Mouse (Mus musculus): Measurements from ENCODE around the gene Opcml. TPM values are rescaled to one million over a fixed set of nuclear protein-coding genes. Genes with fewer than 3 reads are reported as not detected.

Gene Opcml
- polyA plus RNA-seq, 1 experiment: not detected

DNA sequence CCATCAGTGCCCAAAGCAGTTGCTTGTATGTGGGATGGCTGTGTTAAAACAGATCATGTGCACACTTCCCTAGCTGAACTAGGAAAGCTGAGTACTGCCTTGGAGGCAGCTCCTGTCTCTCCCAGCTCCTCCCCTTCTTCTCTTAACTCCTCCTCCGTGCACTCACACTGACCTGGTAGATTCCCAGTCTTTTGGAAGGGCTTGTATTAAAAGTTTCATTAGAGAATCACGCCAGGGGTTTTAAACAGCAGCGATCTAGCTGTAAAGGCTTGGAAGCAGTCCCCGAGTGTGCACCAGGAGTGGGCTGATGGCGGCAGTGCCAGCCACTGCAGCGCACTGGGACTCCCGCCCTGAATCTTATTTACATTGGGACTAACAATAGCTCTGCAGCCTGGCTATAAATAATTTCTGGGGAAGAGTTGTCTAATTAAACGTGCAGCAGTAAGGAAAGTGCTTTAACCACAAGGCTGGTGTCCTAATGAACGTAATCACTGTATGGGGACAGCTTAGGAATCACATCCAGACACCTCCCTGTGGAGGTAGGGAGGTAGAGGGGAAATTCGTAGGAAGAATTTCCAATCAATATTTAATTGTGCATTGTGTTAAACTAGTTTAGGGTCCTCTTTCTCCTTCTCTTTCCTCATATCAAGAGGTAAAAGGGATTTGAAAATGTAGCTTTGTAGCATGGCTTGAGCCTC, 546.1 kb downstream of the Opcml start:
- no peak for TF ChIP-seq MAX (IDR thresholded peaks at IDR 0.05; ENCODE audit: low read depth)
- no peak for TF ChIP-seq TCF3 (IDR thresholded peaks at IDR 0.05; ENCODE audit: insufficient read length, low read depth)
- TF ChIP-seq REST (IDR thresholded peaks at IDR 0.05; ENCODE audit: insufficient read depth, insufficient read length): no peak
- no peak for TF ChIP-seq MYOG (IDR thresholded peaks at IDR 0.05; ENCODE audit: control insufficient read depth in 1 of 3, insufficient read depth in 1 of 3, insufficient read length in 2 of 3, low read depth in 2 of 3)
- no peak for TF ChIP-seq TCF12 (IDR thresholded peaks at IDR 0.05; ENCODE audit: insufficient read depth, poor library complexity, severe bottlenecking)
- no peak for TF ChIP-seq SRF (IDR thresholded peaks at IDR 0.05; ENCODE audit: control insufficient read depth, insufficient read length, low read depth)
- no peak for TF ChIP-seq POLR2AphosphoS2 (IDR thresholded peaks at IDR 0.05; ENCODE audit: insufficient read length, low read depth)
- TF ChIP-seq CEBPB (IDR thresholded peaks at IDR 0.05; ENCODE audit: insufficient read depth, poor library complexity, severe bottlenecking): no peak
- no peak for TF ChIP-seq USF1 (IDR thresholded peaks at IDR 0.05; ENCODE audit: low read depth)
- no peaks in the 10 kb centered on the region for H3K79me2 ChIP-seq (ENCODE audit: control insufficient read depth, insufficient read depth)
- no peak overlapping the region for H3K4me3 ChIP-seq
- no peak overlapping the region for H3K4me2 ChIP-seq (ENCODE audit: low read depth)
- H3K36me3 ChIP-seq (ENCODE audit: control insufficient read depth, insufficient read depth): no peaks in the 10 kb centered on the region
- H3ac ChIP-seq (ENCODE audit: control insufficient read depth, insufficient read length): no peak overlapping the region
- no peaks in the 10 kb centered on the region for H3K27me3 ChIP-seq (ENCODE audit: control insufficient read depth, insufficient read depth, insufficient read length)

GRCm38 (mm10) chr9:28337837-28338236, 547.3 kb downstream of the Opcml start:
- Histone ChIP-seq H3K4me2 (ENCODE audit: low read depth) (no peak overlapping the region), H3K36me3 (ENCODE audit: control insufficient read depth, insufficient read depth) (no peaks in the 10 kb centered on the region), H3K4me3 (no peak overlapping the region), H3K79me2 (ENCODE audit: control insufficient read depth, insufficient read depth) (no peaks in the 10 kb centered on the region), H3K27me3 (ENCODE audit: control insufficient read depth, insufficient read depth, insufficient read length) (no peaks in the 10 kb centered on the region), H3ac (ENCODE audit: control insufficient read depth, insufficient read length) (no peak overlapping the region)
- TF ChIP-seq SRF (IDR thresholded peaks at IDR 0.05; ENCODE audit: control insufficient read depth, insufficient read length, low read depth): no peak
- TF ChIP-seq MAX (IDR thresholded peaks at IDR 0.05; ENCODE audit: low read depth): no peak
- TF ChIP-seq MYOD1 (IDR thresholded peaks at IDR 0.05; ENCODE audit: control insufficient read depth in 1 of 3, insufficient read length in 2 of 3, low read depth in 2 of 3): no peak
- TF ChIP-seq POLR2A (IDR thresholded peaks at IDR 0.05; ENCODE audit: insufficient read length, low read depth): no peak
- TF ChIP-seq TCF3 (IDR thresholded peaks at IDR 0.05; ENCODE audit: insufficient read length, low read depth): no peak

- Histone ChIP-seq H3K36me3 (ENCODE audit: control insufficient read depth, insufficient read depth) (no peaks in the 10 kb centered on the region), H3K79me2 (ENCODE audit: control insufficient read depth, insufficient read depth) (no peaks in the 10 kb centered on the region), H3ac (ENCODE audit: control insufficient read depth, insufficient read length) (no peak overlapping the region), H3K27me3 (ENCODE audit: control insufficient read depth, insufficient read depth, insufficient read length) (no peaks in the 10 kb centered on the region), H3K4me3 (no peak overlapping the region), H3K4me2 (ENCODE audit: low read depth) (no peak overlapping the region)
- no peak for TF ChIP-seq MYOG (IDR thresholded peaks at IDR 0.05; ENCODE audit: control insufficient read depth in 1 of 3, insufficient read depth in 1 of 3, insufficient read length in 2 of 3, low read depth in 2 of 3)
- no peak for TF ChIP-seq TCF3 (IDR thresholded peaks at IDR 0.05; ENCODE audit: insufficient read length, low read depth)
- TF ChIP-seq E2F4 (IDR thresholded peaks at IDR 0.05; ENCODE audit: insufficient read depth): no peak
- TF ChIP-seq USF1 (IDR thresholded peaks at IDR 0.05; ENCODE audit: low read depth): no peak
- TF ChIP-seq REST (IDR thresholded peaks at IDR 0.05; ENCODE audit: insufficient read depth, insufficient read length): no peak
- TF ChIP-seq CEBPB (IDR thresholded peaks at IDR 0.05; ENCODE audit: insufficient read depth, poor library complexity, severe bottlenecking): no peak
- TF ChIP-seq MYOD1 (IDR thresholded peaks at IDR 0.05; ENCODE audit: control insufficient read depth in 1 of 3, insufficient read length in 2 of 3, low read depth in 2 of 3): no peak
- TF ChIP-seq TCF12 (IDR thresholded peaks at IDR 0.05; ENCODE audit: insufficient read depth, poor library complexity, severe bottlenecking): no peak
These were observed 564.4 kb downstream of the Opcml start for GRCm38 (mm10) chr9:28354978-28355377.

DNA sequence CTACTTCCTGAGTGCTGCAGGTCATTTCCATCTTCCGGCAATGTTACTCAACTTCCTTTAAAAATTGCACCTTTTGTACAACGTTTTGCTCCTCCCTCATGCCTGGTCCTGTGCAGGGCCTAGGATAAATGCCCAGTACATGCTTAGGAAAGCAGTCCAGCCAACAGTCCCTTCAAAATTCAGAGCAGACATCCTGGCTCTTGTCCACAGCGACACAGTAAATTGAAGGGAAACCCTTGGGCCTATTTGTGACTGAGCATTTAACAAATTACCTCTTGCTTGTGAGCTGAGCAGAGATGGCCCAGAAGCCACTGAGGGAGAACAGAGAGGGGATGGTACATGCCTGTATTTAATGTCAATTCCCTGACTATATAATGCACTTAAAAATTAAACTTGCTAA, 567.4 kb downstream of the Opcml start:
- H3K79me2 ChIP-seq (ENCODE audit: control insufficient read depth, insufficient read depth): no peaks in the 10 kb centered on the region
- no peaks in the 10 kb centered on the region for H3K27me3 ChIP-seq (ENCODE audit: control insufficient read depth, insufficient read depth, insufficient read length)
- TF ChIP-seq USF1 (IDR thresholded peaks at IDR 0.05; ENCODE audit: low read depth) (no peak), POLR2AphosphoS2 (IDR thresholded peaks at IDR 0.05; ENCODE audit: insufficient read length, low read depth) (no peak), TCF3 (IDR thresholded peaks at IDR 0.05; ENCODE audit: insufficient read length, low read depth) (no peak), TCF12 (IDR thresholded peaks at IDR 0.05; ENCODE audit: insufficient read depth, poor library complexity, severe bottlenecking) (no peak), MAX (IDR thresholded peaks at IDR 0.05; ENCODE audit: low read depth) (no peak), MYOG (IDR thresholded peaks at IDR 0.05; ENCODE audit: control insufficient read depth in 1 of 3, insufficient read depth in 1 of 3, insufficient read length in 2 of 3, low read depth in 2 of 3) (no peak), MYOD1 (IDR thresholded peaks at IDR 0.05; ENCODE audit: control insufficient read depth in 1 of 3, insufficient read length in 2 of 3, low read depth in 2 of 3) (no peak), SRF (IDR thresholded peaks at IDR 0.05; ENCODE audit: control insufficient read depth, insufficient read length, low read depth) (no peak), POLR2A (IDR thresholded peaks at IDR 0.05; ENCODE audit: insufficient read length, low read depth) (no peak), E2F4 (IDR thresholded peaks at IDR 0.05; ENCODE audit: insufficient read depth) (no peak), REST (IDR thresholded peaks at IDR 0.05; ENCODE audit: insufficient read depth, insufficient read length) (no peak), CEBPB (IDR thresholded peaks at IDR 0.05; ENCODE audit: insufficient read depth, poor library complexity, severe bottlenecking) (no peak)
- H3K4me2 ChIP-seq (ENCODE audit: low read depth): no peak overlapping the region
- H3ac ChIP-seq (ENCODE audit: control insufficient read depth, insufficient read length): no peak overlapping the region
- H3K4me3 ChIP-seq: no peak overlapping the region
- H3K36me3 ChIP-seq (ENCODE audit: control insufficient read depth, insufficient read depth): no peaks in the 10 kb centered on the region

- H3K4me3 ChIP-seq: no peak overlapping the region
- no peak overlapping the region for H3K4me2 ChIP-seq (ENCODE audit: low read depth)
- H3ac ChIP-seq (ENCODE audit: control insufficient read depth, insufficient read length): no peak overlapping the region
- TF ChIP-seq REST (IDR thresholded peaks at IDR 0.05; ENCODE audit: insufficient read depth, insufficient read length) (no peak), MYOG (IDR thresholded peaks at IDR 0.05; ENCODE audit: control insufficient read depth in 1 of 3, insufficient read depth in 1 of 3, insufficient read length in 2 of 3, low read depth in 2 of 3) (no peak), MYOD1 (IDR thresholded peaks at IDR 0.05; ENCODE audit: control insufficient read depth in 1 of 3, insufficient read length in 2 of 3, low read depth in 2 of 3) (no peak), POLR2A (IDR thresholded peaks at IDR 0.05; ENCODE audit: insufficient read length, low read depth) (no peak), POLR2AphosphoS2 (IDR thresholded peaks at IDR 0.05; ENCODE audit: insufficient read length, low read depth) (no peak), E2F4 (IDR thresholded peaks at IDR 0.05; ENCODE audit: insufficient read depth) (no peak), CEBPB (IDR thresholded peaks at IDR 0.05; ENCODE audit: insufficient read depth, poor library complexity, severe bottlenecking) (no peak)
- no peaks in the 10 kb centered on the region for H3K79me2 ChIP-seq (ENCODE audit: control insufficient read depth, insufficient read depth)
- H3K27me3 ChIP-seq (ENCODE audit: control insufficient read depth, insufficient read depth, insufficient read length): no peaks in the 10 kb centered on the region
- no peaks in the 10 kb centered on the region for H3K36me3 ChIP-seq (ENCODE audit: control insufficient read depth, insufficient read depth)
These were observed 570.1 kb downstream of the Opcml start for GRCm38 (mm10) chr9:28360691-28361090.
